Mouse (Mus musculus): ENCODE data around the gene Trpm3. TPM values are rescaled to one million over a fixed set of nuclear protein-coding genes. Genes with fewer than 3 reads are reported as not detected.

Trpm3 gene
- polyA plus RNA-seq, 3 experiments from 2014 or later = 0.08 to 0.68 (median 0.16) TPM

DNA sequence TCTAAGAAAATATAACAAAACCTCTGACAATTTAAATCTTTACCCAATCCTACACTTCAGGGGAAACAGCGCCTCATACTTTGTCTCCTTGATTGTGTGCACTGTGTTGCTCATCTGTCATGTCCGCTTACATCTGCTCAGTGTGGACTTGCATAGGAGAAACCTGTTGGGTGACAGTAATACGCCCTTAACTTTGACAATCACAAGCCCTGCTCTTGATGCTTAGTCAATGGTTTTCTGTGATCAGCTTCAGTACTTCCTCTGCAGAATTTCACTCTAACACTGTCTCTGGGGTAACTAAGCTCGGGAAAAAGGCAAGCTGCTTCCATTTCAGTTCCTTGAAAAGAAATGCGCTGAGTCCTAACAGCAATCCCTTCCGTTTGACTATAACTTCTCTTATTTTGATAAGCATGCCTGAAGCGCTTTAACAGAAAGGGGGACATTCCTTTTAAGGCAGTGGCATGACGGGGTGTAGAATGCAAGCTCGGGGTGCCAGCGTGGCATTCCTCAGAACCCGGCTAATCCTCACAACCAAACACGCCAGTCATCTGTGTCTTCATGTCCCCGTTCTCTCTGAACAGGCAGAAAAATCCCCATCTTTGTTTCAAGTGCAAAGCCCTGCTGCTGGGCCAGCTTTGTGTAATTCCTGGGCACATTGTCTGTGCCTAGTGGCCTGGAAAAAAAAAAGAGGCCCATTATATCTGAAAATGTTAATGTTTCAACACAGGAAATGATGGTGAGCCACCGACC, 517.8 kb downstream of the Trpm3 start:
- ATAC-seq = no peak

DNA sequence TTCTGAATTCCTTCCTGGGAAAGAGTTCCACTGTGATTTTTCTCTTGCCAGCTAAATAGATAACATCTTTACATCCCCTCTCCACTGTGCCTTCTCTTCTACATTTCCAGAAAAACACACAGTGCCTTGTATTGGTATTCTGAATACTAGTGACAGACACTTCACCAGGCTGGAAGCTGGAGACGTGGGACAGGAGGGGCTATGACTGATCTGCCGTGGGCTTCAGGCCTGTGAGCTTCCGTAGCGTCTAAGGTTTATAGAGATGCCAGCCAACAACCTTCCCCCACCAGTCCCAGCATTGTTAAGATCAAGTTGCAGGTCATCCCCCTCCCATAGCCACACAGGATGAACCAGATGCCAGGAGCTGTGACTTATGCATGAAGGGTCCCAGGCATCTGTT, 518.4 kb downstream of the Trpm3 start:
- no peak for ATAC-seq

DNA sequence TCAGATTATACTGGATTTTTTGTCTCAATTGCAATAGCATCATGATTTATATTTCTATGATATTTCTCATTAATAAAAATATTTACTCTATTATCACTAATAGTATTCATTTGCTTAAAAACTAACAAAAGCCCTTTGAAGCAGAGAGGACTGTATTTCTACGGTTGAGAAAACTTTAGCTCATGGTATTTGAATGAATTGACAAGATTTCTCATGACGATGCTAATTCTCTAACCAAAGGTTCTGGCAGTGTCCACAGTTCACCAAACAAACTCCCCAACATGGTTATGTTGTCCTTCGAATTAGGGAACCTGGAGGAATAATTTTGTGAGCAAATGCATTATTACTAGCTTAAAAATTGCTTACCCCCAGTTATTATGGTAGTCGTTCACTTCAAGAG, 526.6 kb downstream of the Trpm3 start:
- ATAC-seq = no peak

DNA sequence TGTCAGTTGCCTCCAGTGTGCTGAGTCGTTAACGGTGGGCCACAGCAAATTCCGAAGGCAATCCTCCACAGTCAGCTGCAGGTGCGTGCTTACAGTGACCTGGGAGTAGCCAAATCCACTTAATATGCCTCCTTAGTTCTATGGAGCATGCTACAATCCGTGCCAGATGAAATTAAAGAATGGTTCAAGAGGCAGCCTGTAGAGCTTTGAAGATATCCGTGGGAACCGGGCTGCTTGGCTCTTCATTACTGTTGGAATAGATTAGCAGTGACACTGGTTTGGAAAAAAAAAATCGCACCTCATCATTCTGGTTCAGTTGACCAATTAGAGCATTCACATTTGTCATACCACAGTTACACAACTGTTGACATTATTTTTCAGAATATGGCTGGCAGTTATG, 531.4 kb downstream of the Trpm3 start:
- ATAC-seq = no peak

DNA sequence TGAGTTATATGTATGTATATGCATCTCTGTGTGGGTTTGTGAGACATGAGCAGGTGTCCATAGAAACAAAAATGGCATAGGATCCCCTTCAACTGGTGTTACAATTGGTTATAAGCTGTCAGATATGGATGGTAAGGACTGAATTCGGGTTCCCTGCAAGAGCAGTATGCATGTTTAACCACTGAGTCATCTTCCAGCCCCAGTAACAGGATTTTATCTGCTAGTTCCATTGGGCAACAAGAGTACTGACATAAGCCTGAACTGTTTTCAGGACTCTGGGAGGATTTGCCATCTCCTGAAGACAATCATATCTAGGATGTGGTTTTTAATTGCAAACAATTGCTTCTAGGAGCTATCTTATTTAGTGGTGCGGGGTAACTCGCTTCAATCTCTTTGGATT, 534.0 kb downstream of the Trpm3 start:
- ATAC-seq = no peak

DNA sequence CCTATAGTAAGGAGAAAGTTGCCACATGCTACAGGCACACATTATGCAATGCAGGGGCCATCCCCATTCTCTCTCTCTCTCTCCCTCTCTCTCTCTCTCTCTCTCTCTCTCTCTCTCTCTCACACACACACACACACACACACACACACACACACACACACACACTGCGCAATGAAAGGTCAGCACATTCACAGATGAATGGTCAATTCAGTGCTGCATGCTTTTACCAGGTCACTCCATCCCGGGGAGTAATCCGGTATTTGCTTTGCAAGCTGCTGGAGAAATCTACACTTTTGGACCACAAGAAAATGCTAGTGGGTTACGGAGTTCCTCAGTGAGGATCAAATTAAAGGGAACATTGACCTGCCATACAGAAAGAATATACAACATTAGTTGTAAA, 537.4 kb downstream of the Trpm3 start:
- no peak for ATAC-seq

DNA sequence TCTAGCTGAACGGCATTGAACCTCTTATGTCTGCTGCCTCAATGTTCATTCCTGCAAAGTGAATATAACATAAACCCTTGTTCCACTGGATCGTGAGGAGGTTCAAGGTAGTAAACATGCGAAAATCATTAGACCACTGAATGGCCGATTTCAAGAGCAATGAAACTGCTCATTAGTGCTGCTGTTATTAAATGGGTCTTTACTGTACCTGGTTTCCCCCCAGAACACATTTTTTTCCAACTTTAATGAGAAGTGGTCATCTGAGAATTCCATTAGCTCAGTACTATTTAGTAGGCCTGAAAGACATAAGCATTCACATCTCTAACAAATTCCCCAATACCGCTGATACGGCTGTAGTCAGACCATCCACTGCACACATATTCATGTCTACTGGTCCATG, 543.4 kb downstream of the Trpm3 start:
- ATAC-seq = no peak

DNA sequence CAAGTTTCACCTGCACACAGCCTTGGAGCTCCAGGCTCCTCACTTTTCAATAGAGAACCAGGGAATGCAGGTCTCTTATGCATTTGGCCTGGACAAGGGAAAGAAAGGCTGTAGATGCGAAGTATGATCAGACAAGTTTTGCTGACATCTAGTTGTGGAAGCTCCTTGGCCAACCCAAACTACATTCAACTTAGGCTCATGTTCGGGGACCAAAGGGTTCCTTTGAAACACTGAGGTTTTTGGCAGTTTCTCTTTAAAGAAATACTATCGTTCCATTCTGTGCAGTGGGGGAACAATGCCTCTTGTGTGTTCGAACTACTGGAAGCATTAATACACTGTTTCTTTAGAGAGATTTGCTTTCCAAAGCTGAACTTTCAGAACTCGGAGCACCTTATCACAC, 553.1 kb downstream of the Trpm3 start:
- no peak for ATAC-seq

DNA sequence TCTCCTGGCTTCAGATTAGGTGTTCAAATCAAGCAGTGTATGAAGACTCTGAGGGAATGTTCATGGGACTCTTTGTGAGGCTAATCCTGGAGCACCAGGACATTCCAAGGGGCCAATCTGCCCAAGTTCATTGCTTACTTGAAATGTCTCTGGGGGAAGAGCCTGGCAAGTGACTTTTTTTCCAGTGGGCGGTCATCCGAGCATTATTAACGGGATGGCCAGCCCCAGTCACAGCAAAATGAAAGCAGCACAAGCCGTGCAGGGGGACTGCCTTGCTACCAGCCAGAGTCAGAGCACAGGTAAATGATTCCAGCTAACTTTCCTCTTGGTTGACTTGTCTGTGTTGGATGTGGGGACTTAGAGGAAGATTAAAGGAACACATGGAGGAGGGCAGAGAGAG, 553.7 kb downstream of the Trpm3 start:
- no peak for ATAC-seq

DNA sequence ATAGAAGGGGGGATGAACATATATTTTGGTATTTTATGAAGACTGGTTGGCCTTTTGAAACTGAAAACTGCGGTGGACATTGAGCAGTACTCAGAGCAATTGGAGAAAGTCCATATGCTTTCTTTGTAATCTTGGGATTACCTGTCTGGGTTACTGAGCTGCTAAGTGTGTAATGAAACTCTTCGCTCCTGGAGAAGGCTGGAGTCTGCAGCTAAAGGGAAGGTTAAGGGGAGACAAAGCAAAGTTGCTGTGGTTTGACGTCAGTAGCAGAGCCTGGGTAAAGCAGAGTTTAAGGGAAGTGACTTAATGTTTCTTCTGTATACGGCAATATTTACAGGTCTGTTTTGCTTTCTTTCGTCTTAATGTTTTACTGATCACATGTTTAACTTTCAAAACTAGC, 554.1 kb downstream of the Trpm3 start:
- ATAC-seq = no peak

DNA sequence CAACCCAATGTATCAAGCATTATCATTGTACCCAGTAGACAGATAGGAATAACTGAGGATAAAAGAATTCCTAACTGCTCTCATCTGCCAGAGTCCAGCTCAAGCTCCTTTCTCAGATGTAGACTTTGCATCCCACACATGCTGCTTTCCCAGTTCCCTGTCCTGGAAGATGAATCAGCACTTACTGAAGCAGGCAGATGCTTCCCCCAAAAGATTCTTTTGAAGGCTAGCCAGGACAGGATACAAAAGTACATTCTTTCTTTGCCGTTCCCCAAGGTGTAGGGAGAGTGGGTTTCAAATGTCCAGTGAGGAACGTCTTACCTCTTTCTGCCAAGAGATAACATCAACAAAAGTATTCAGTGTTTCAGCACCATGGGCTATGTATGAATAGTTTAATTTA, 556.6 kb downstream of the Trpm3 start:
- no peak for ATAC-seq

DNA sequence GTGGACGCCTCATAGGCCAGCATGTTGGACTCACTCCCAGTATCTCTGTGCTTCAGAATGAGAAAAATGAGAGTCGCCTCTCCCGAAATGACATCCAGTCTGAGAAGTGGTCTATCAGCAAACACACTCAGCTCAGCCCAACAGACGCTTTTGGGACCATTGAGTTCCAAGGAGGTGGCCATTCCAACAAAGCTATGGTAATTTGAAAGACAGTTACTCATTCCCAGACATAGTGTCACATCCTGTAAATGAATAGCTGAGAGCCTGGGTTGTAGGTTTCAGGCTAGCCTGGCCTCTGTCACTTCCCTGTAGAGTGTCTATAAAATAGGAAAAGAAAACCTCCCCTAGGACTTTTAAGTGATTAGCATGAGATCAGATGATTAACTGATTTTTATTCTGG, 559.9 kb downstream of the Trpm3 start:
- no peak for ATAC-seq

DNA sequence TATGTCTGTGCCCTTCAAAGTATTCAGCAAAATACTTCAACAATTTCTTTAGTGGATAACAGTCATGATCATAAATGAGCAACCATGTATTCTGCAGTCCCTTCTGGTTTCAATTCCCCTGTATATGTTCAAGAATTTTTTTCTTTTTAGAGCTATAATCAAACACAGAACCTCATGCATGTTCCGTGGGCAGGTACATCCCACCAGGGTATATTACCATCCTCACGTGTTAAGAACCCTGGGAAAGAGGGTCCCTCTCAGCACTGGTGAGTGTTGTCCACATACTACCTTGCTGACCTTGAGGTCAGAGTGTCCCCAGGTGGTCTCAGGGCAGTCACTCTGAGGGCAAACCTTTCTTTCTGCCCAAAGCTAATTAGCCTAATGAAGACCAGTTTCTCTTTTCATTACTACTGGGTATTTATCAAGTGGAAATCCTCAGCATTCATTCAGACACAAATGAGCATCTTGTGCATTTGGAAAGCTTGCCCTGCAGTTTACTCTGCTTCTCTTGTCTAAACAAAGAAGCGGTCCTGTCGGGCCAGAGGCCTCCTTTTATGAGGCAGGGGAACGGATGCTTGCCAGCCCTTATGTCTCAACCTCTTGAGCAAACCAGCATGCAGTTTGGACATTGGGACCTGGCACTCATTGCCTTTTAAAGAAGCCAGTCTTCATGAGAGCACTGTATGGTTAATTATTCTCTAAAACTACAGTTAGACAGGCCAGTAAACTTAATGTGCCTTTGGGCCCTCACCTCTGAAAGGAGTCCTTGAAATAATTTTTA, 562.2 kb downstream of the Trpm3 start:
- ATAC-seq = no peak

DNA sequence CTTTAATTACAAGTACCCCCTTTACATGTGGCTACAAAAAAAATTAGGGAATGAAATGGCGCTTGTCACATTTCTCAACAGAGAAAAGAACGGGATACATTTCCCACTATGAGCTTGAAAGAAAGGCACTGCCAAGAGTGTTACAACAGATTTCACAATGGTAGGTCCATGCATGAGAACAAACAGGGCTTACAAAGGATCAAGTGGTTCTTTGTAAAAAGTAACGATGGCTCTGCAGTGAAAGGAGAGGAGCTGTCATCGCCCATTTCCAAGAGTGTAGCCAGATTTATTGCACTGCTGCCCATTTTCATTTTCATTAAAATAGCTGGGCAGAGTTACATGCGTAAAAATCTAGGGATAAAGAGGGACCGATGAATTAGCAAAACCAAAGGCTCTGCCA, 565.0 kb downstream of the Trpm3 start:
- no peak for ATAC-seq

DNA sequence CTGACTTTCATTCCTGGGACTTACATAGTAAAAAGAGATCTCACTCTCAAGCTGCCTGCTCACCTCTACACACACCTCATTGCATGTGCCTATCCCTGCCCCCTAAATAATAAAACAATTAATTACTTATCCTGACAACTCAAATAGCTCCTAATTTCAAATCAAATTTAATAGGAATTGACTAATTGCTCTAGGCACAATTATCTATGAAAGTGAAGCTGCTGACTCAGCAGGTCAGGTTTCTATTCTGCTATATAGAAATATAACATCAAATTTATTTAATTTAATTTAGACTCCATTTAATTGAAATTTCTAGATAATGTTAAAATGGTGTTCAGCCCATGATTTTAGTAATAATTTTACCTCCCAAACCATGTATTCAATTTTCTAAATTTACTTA, 566.6 kb downstream of the Trpm3 start:
- ATAC-seq = no peak

DNA sequence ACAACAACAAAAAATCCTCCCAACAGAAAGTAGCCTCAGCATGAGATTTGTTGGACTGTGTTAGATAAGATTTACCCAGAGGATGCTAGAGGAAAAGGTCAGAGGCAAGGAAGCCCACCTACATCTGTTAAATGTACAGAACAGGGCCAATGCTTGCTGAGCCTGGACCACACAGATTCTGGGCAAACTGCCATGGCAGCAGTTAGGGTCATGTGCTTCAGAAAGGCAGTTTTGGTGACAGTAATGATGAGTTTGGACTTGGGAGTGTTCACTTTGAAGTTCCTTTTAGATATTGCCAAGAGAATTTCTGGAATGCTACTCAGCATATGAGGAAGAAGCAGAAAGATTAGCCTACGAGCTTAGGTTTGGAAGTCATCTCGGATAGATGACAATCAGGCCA, 580.2 kb downstream of the Trpm3 start:
- ATAC-seq = no peak

DNA sequence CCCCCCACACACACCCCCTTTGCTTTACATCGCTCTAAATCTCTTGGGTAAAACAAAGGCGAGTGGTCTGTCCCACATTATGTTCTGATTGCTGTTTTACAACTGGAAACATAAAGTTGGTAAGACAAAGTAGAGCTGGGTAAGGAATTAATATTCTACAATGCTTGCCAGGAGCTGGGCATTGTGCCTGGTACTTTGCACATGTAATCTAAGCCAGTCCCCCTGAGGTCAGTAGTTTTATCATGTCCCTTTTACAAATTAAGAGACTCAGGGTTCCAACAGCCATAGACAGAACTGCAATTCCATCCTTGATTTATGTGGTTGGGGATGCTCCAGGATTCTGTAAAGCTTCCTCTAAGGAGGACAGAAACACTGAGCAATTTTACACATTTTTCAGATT, 591.0 kb downstream of the Trpm3 start:
- ATAC-seq = no peak

DNA sequence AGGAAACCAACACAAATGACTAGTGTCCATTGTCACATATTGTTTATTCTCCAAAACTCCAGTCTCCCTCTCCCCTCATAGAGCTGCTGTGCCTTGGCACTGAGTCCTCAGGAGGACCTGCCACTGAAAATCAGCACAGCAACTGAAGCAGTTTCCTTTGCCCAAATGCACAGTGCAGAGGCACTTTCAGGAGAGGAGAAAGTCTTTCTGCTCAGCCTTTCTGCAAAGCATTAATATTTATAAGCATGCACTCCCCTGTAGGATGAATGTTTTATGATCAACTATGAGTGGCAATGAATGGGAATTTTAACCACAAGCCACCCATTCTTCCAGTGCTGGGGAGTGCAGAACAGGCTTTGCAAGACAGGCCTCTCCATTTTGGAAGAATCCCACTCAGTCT, 592.1 kb downstream of the Trpm3 start:
- no peak for ATAC-seq

DNA sequence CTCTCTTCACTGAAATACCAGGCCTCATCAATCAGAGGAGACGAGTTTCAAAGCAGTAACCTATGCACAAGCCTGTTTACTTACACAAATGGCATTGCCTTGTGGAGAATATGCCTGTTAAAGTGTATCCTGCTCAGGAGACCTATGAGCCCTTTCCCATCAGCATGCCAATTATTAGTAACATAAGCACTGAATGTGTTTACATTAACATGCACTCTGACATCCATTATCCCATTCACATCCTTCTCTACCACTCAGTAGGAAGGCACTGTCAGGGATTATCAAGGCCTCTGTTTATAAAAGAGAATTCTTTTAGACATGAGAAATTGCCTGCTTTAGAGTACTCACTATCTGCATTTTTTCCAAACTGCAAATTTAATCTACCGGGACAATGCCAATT, 598.0 kb downstream of the Trpm3 start:
- no peak for ATAC-seq

DNA sequence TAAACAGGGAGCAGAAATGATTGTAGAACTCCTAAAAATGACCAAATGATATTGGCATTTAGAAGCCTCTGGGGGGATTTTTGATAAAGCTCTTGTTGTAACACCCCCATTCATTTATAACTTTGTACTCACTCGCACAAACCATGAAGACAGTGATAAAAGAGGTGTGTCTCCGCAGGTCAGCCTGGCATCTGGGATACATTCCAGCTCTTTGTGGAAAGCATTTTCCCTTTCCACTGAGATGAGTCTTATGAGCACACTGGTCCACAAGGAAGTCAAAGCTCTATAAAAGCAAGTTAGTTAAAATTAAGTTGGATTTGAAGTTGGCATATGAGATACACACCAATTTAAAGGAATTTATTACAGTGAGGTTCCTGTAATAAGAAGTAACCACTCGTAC, 600.4 kb downstream of the Trpm3 start:
- ATAC-seq = no peak

DNA sequence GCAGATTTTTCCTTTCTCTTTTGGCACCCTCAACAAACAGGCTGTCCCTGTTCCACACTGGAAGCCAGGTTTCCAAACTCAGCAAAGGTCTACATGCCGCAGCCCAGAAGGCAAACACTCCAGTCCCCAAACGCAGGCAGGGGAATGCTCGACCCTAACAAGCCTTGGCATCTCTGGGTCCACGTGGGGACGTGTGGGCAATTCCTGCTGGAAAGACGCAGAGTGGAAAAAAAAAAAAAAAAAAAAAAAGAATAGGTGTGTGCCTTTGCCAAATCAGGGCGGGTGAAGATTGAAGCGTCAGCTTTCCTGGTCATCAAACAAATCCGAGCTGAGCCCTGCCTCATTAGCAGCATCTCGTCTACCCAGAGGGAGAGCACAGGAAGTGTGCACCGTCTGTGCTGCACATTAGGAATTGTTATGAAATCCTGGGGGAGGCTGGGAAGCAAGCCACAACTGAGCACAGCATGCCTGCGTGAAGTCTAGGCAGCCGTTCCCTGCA, 614.5 kb downstream of the Trpm3 start:
- ATAC-seq = no peak

DNA sequence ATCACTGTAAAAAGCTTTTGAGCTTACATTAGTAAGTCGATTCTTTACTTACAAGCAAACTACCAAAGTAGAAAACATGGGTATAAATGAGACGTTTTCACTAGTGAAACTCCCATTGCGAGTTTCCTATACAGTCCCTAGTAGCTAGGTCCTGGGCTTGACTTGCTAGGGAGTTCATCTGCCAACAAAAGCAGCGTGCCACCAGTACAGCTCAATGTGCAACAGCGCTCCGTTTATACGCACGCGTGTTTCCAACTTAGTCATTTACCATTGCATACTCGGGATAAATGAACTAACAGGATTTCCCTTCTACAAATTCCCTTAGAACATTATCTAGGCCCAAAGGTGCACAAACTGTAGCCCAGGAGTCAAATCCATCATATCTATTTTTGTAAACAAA, 615.2 kb downstream of the Trpm3 start:
- ATAC-seq = no peak

DNA sequence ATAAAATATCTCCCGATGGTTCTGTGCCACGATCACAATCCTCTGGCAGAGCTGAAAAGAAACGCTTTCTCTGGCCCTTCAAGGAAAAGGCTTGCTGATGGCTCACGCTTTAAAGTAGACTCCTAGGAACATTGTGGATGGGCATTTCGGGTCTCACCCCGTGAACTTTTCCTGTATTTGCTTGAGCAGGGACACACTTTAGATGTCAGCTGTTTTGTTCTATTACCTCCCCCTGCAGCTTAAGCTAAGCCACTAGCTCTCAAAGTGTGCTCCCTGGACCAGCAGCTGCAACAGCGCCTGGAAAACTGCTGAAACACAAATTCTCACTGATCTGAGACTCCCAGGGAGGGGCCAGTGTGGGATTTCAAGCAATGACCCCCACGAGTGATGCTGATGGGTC, 615.7 kb downstream of the Trpm3 start:
- no peak for ATAC-seq

DNA sequence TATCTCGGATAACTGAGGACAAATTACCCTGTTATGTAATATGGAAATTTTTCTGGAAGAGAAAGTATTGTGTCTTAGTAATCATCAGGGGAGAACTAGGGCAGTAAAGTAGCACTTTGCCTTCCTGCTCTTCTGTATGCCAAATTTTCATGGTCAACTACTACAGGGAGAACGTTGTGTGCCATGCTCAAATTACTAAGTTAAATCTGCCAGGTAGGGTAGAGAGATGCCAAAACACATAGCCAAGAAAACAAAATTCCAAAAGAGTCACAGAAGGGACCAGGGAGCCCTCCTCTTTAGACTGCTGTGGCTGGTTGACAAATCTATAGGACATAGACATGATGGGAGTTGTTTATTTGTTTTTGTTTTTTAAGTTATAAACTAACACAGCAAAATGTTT, 619.6 kb downstream of the Trpm3 start:
- ATAC-seq = no peak

Data from inflammation-experienced regulatory T-cells, adult 6 months (primary cell).